In the genomic region with DNA sequence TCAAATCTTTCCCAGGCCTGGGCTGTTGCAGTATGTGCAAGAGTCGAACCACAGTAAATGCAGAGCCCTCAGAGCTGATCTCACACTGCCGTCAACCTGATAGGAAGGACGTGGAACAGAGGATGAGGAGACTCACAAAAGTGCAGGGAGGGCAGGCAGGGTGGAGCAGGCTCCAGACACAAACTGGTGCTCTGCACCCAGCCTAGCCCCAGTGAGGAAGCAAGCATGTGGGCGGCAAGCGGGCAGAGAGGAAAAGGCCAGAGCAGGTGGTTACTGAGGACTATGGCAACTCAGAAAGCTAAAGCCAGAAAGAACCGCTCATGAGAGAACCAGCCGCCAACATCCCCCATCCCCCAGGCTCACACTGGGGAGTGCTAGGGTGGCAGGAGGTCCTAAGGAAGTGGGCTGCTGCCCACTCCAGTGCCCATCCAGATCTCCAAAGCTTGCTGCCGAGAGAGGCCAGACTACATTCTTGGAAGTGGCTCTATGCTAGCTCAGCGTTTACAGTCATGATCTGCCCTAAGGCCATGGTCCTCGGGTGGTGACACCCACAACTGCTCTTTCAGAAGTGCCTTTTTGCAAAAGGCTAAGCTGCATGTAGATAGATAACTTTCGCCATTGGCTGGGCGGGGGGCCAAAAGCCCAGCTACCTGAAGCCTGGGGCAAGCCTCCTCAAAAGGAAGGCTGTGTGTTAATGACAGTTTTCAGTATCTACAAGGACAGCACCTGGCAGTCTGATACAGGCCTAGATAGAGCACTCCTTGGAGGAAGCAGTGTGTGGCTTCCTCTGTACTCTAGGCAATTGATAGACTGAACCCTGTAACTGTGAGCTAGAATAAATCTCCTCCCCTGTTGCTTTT, we compare ENCODE assay signal across 7 mouse cellular contexts.
DNase-seq lines count a peak whose midpoint lies in the region; ATAC-seq lines count a peak whose summit lies in the region.

No protein-coding gene starts in this region.

- H3K4me3 ChIP-seq in heart, embryonic 16.5 days (ENCODE audit: low read length), result no peak overlapping the region
- no peak overlapping the region for H3K4me3 ChIP-seq in midbrain, embryonic 15.5 days
- no peak overlapping the region for H3K4me3 ChIP-seq in midbrain, embryonic 14.5 days (replicated peaks; ENCODE audit: low read depth, low read length)
- H3K4me3 ChIP-seq in forebrain, embryonic 13.5 days, result no peak overlapping the region

- DNase-seq in heart, adult 9 months (ENCODE audit: low spot score in 2 of 2), result no peak
- no peak for DNase-seq in midbrain, embryonic 14.5 days
- DNase-seq in left cerebral cortex, adult 9 months (ENCODE audit: low spot score in 2 of 2), result no peak

- H3K4me2 ChIP-seq in heart, embryonic 16.5 days (ENCODE audit: low read depth, low read length), result no peak overlapping the region
- H3K4me2 ChIP-seq in midbrain, embryonic 15.5 days, result no peak overlapping the region
- no peak overlapping the region for H3K4me2 ChIP-seq in midbrain, embryonic 14.5 days (ENCODE audit: low read length)
- no peak overlapping the region for H3K4me2 ChIP-seq in forebrain, embryonic 13.5 days

- H3K27ac ChIP-seq in heart, embryonic 16.5 days (ENCODE audit: low read length), result peak overlapping the region; percentile 46
- no peak overlapping the region for H3K27ac ChIP-seq in midbrain, embryonic 15.5 days
- H3K27ac ChIP-seq in midbrain, embryonic 14.5 days (replicated peaks; ENCODE audit: low read depth, low read length), result no peak overlapping the region
- no peak overlapping the region for H3K27ac ChIP-seq in forebrain, embryonic 13.5 days

- H3K4me1 ChIP-seq in heart, embryonic 16.5 days (ENCODE audit: control insufficient read depth, insufficient read depth, low read length), result peaks cover 30% of the 10 kb centered on the region
- no peaks in the 10 kb centered on the region; the same call in 1 of the 2 replicates for H3K4me1 ChIP-seq in midbrain, embryonic 15.5 days
- H3K4me1 ChIP-seq in midbrain, embryonic 14.5 days (ENCODE audit: control insufficient read depth, insufficient read depth, low read length), result no peaks in the 10 kb centered on the region
- peaks cover 10% of the 10 kb centered on the region for H3K4me1 ChIP-seq in forebrain, embryonic 13.5 days

- WGBS in heart, embryonic 16.5 days, result 71% methylated on average over 12 of the region's 12 CpGs
- 88% methylated on average over 12 of the region's 12 CpGs for WGBS in midbrain, embryonic 15.5 days
- WGBS in midbrain, embryonic 14.5 days, result 92% methylated on average over 12 of the region's 12 CpGs
- whole genome bisulfite sequencing in forebrain, embryonic 13.5 days, result 87% methylated on average over 12 of the region's 12 CpGs

- ATAC-seq in heart, embryonic 16.5 days (replicated peaks; ENCODE audit: extremely low read depth, insufficient read depth, low FRiP score), result 0 out of 2 replicates have a peak, but pooled peaks have one; percentile 5
- ATAC-seq in midbrain, embryonic 15.5 days (replicated peaks), result peak; percentile 47; the same call in 1 of the 2 replicates
- ATAC-seq in midbrain, embryonic 14.5 days (ENCODE audit: low FRiP score, low TSS enrichment), result no peak
- ATAC-seq in inflammation-experienced regulatory T-cells, adult 6 months, result peak; percentile 20
- ATAC-seq in forebrain, embryonic 13.5 days, result no peak

- no peaks in the 10 kb centered on the region for H3K9me3 ChIP-seq in heart, embryonic 16.5 days (replicated peaks; ENCODE audit: control insufficient read depth, low read length)
- H3K9me3 ChIP-seq in midbrain, embryonic 15.5 days, result no peaks in the 10 kb centered on the region
- H3K9me3 ChIP-seq in midbrain, embryonic 14.5 days (ENCODE audit: control insufficient read depth, low read length), result no peaks in the 10 kb centered on the region
- no peaks in the 10 kb centered on the region for H3K9me3 ChIP-seq in forebrain, embryonic 13.5 days (replicated peaks)

- peaks cover 5% of the 10 kb centered on the region; the same call in 1 of the 2 replicates for H3K36me3 ChIP-seq in heart, embryonic 16.5 days (ENCODE audit: control insufficient read depth, insufficient read depth)
- no peaks in the 10 kb centered on the region; the same call in 1 of the 2 replicates for H3K36me3 ChIP-seq in midbrain, embryonic 15.5 days (replicated peaks)
- H3K36me3 ChIP-seq in midbrain, embryonic 14.5 days (ENCODE audit: control insufficient read depth, insufficient read depth, low read length), result peaks cover 13% of the 10 kb centered on the region; the same call in 1 of the 2 replicates
- H3K36me3 ChIP-seq in forebrain, embryonic 13.5 days (ENCODE audit: poor library complexity, severe bottlenecking), result peaks cover 10% of the 10 kb centered on the region; the same call in 1 of the 2 replicates

- H3K9ac ChIP-seq in heart, embryonic 16.5 days (ENCODE audit: low read length), result 0 out of 2 replicates have a peak overlapping the region, but pooled peaks have one; percentile 4
- H3K9ac ChIP-seq in midbrain, embryonic 15.5 days, result no peak overlapping the region
- H3K9ac ChIP-seq in midbrain, embryonic 14.5 days (replicated peaks; ENCODE audit: low read length), result no peak overlapping the region
- no peak overlapping the region for H3K9ac ChIP-seq in forebrain, embryonic 13.5 days

- no peaks in the 10 kb centered on the region for H3K27me3 ChIP-seq in heart, embryonic 16.5 days (ENCODE audit: control insufficient read depth, insufficient read depth, low read length)
- H3K27me3 ChIP-seq in midbrain, embryonic 15.5 days (replicated peaks), result no peaks in the 10 kb centered on the region
- H3K27me3 ChIP-seq in midbrain, embryonic 14.5 days (ENCODE audit: control insufficient read depth, insufficient read depth, low read length), result no peaks in the 10 kb centered on the region
- no peaks in the 10 kb centered on the region for H3K27me3 ChIP-seq in forebrain, embryonic 13.5 days

Comparison
In these comparisons a context has a peak if more than half of its experiments do, and no peak if none do; other contexts are left out.
1. ATAC-seq: peak in heart, embryonic 16.5 days (single experiment), midbrain, embryonic 15.5 days (single experiment) and inflammation-experienced regulatory T-cells, adult 6 months (single experiment); none in midbrain, embryonic 14.5 days (single experiment) and forebrain, embryonic 13.5 days (single experiment).